Mouse (Mus musculus): ENCODE measurements around the gene Ceacam9.

DNA sequence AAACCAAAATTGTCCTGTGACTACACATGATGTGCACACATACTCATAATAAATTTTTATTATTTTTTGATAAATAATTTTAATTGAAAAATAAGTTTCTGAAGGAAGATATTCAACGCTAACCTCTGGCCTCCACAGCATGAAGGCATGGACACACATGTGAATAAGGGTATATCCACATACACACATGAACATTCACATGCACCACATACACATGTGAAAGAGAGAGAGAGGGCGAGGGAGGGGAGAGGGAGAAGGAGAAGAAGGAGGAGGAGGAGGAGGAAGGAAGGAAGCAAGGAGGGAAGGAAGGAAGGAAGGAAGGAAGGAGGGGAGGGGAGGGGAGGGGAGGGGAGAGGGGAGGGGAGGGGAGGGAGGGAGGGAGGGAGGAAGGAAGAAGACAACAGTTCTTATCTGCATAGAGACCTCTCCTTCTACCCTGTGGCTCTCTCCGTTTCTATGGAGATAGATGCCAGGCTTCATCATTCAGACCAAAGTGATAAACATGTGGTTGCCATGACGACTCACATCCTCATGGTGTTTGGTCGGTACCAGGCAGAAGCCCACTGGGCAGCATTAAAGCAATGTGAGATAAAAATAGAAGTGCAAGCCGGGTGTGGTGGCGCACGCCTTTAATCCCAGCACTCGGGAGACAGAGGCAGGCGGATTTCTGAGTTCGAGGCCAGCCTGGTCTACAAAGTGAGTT lies 37.3 kb downstream of the Ceacam9 start:
- TF ChIP-seq TAL1 (conservative IDR thresholded peaks at IDR 0.05; ENCODE audit: low read depth, low read length), result no peak
- TF ChIP-seq CTCF (IDR thresholded peaks at IDR 0.05; ENCODE audit: low read depth, low read length), result no peak

Measured in G1E (cell line).